Mouse (Mus musculus) bone marrow, adult 2 months (tissue): Measurements from ENCODE around the gene Pcsk4. TPM values are rescaled to one million over a fixed set of nuclear protein-coding genes. Genes with fewer than 3 reads are reported as not detected.

Experiments used
- H3K27ac ChIP-seq: fragments of 200-500 bp; 2 replicates; pipeline ENCODE4 v1.5.1; 2012; ENCODE audit warnings: low read depth, mild to moderate bottlenecking, control low read depth, inconsistent platforms, low read length; ENCODE audit not compliant: control insufficient read depth, poor library complexity, insufficient read depth
- H3K4me1 ChIP-seq: fragments of 200-500 bp; 2 replicates; pipeline ENCODE4 v1.6.1; 2011; ENCODE audit warnings: low read length; ENCODE audit not compliant: control insufficient read depth, insufficient read depth
- H3K4me3 ChIP-seq: fragments of 200-500 bp; replicated peaks from 2 replicates; pipeline ENCODE3; 2011; ENCODE audit warnings: mild to moderate bottlenecking, low read depth, low read length, control low read depth; ENCODE audit not compliant: control insufficient read depth
- CTCF ChIP-seq: fragments of 200-500 bp; IDR thresholded peaks from 2 replicates; pipeline ENCODE4 v1.5.1; 2011; ENCODE audit warnings: low read length, control low read depth; ENCODE audit not compliant: control insufficient read depth, insufficient read depth
- POLR2A ChIP-seq: fragments of 200-500 bp; IDR thresholded peaks from 2 replicates; pipeline ENCODE4 v1.6.1; 2011; ENCODE audit warnings: low read depth, mild to moderate bottlenecking, control low read depth, low read length, borderline replicate concordance; ENCODE audit not compliant: control insufficient read depth
- WGBS: fragments of 180-500 bp; shearing (Covaris S2); methylation state at CpG from one replicate; pipeline ENCODE4 v1.1.7; 2018; 5-methylcytosine and 5-hydroxymethylcytosine counted together
- polyA plus RNA-seq: library from polyadenylated mRNA; stranded (reverse); fragments of >200 nt; gene quantifications from 2 replicates; pipeline ENCODE4 v1.2.4, GENCODE M21; 2011; ENCODE audit warnings: low replicate concordance; ENCODE audit not compliant: missing spikeins, insufficient read depth, insufficient read length

The Pcsk4 gene
- polyA plus RNA-seq, 1 experiment, result not detected

GRCm38 (mm10) chr10:80323261-80324119 lies 5.8 kb downstream of the Pcsk4 start:
- no peak overlapping the region; the same call in 1 of the 2 replicates for H3K27ac ChIP-seq
- TF ChIP-seq POLR2A, result no peak
- TF ChIP-seq CTCF, result no peak
- peak overlapping the region; percentile 82 for H3K4me3 ChIP-seq
- H3K4me1 ChIP-seq, result peaks cover 8% of the 10 kb centered on the region
- WGBS, result under 1% methylated on average over 46 of the region's 46 CpGs

- Histone ChIP-seq H3K27ac (no peak overlapping the region), H3K4me3 (peak overlapping the region; percentile 82), H3K4me1 (peaks cover 8% of the 10 kb centered on the region)
- WGBS, result under 1% methylated on average over 28 of the region's 28 CpGs
- peak; percentile 26; the same call in 1 of the 2 replicates for TF ChIP-seq POLR2A
- TF ChIP-seq CTCF, result no peak
Measured at GRCm38 (mm10) chr10:80322811-80323211, 6.5 kb downstream of the Pcsk4 start.

- Histone ChIP-seq H3K4me1 (peaks cover 9% of the 10 kb centered on the region), H3K4me3 (no peak overlapping the region), H3K27ac (no peak overlapping the region)
- TF ChIP-seq POLR2A (no peak), CTCF (no peak)
- WGBS, result 90% methylated on average over 21 of the region's 21 CpGs
Measured at GRCm38 (mm10) chr10:80321670-80322581, 7.4 kb downstream of the Pcsk4 start.

GRCm38 (mm10) chr10:80321014-80321669 lies 8.2 kb downstream of the Pcsk4 start:
- WGBS, result 45% methylated on average over 6 of the region's 6 CpGs
- no peak for TF ChIP-seq POLR2A
- no peak for TF ChIP-seq CTCF
- Histone ChIP-seq H3K4me3 (no peak overlapping the region), H3K27ac (no peak overlapping the region), H3K4me1 (peaks cover 10% of the 10 kb centered on the region)

GRCm38 (mm10) chr10:80320340-80320760 lies 8.9 kb downstream of the Pcsk4 start, which contains the start of gene 2310011J03Rik:
Gene 2310011J03Rik (minus strand): TSS chr10:80320537.
- WGBS, result under 1% methylated on average over 34 of the region's 34 CpGs
- H3K4me3 ChIP-seq, result peak within 1 kb of the TSS; percentile 92
- H3K27ac ChIP-seq, result peak within 1 kb of the TSS; percentile 78
- peaks cover 10% of the 10 kb centered on the region for H3K4me1 ChIP-seq
- TF ChIP-seq POLR2A, result peak; percentile 91
- no peak for TF ChIP-seq CTCF

GRCm38 (mm10) chr10:80317011-80317410 lies 12.3 kb downstream of the Pcsk4 start:
- WGBS, result 34% methylated on average over 10 of the region's 10 CpGs
- Histone ChIP-seq H3K4me1 (peaks cover 10% of the 10 kb centered on the region), H3K27ac (no peak overlapping the region), H3K4me3 (no peak overlapping the region)
- no peak for TF ChIP-seq CTCF
- no peak for TF ChIP-seq POLR2A

- no peak for TF ChIP-seq CTCF
- no peak; the same call in 1 of the 2 replicates for TF ChIP-seq POLR2A
- Histone ChIP-seq H3K27ac (no peak overlapping the region), H3K4me1 (peaks cover 10% of the 10 kb centered on the region), H3K4me3 (no peak overlapping the region)
- WGBS, result 54% methylated on average over 11 of the region's 11 CpGs
Measured at GRCm38 (mm10) chr10:80316359-80316781, 12.9 kb downstream of the Pcsk4 start.
